Mouse (Mus musculus) cerebellum, adult 2 months (tissue): ENCODE results near the gene Ryr3.

Experiments used
- CTCF ChIP-seq: fragments of 200-500 bp; IDR thresholded peaks from 2 replicates; pipeline ENCODE4 v1.5.1; 2011; ENCODE audit warnings: low read depth, mild to moderate bottlenecking, control low read depth, low read length, moderate library complexity, borderline replicate concordance; ENCODE audit not compliant: insufficient read depth
- POLR2A ChIP-seq: fragments of 200-500 bp; IDR thresholded peaks from 2 replicates; pipeline ENCODE4 v1.6.1; 2011; ENCODE audit warnings: low read length, control low read depth, borderline replicate concordance; ENCODE audit not compliant: insufficient read depth

- TF ChIP-seq POLR2A: no peak
- TF ChIP-seq CTCF: no peak
Measured at GRCm38 (mm10) chr2:112884456-112885114, 332.3 kb downstream of the Ryr3 start.
